Mouse (Mus musculus) inflammation-experienced regulatory T-cells (primary cell): ENCODE data around the gene Dcaf4. TPM values are rescaled to one million over a fixed set of nuclear protein-coding genes. Genes with fewer than 3 reads are reported as not detected.

Experiments used
- polyA plus RNA-seq, 2 experiments: library from polyadenylated mRNA; unstranded; fragments of 100-300 nt; shearing (Covaris generic); gene quantifications; one replicate each; pipeline ENCODE4 v1.2.1; 2017

The Dcaf4 gene
- polyA plus RNA-seq, result 10 to 100 TPM; 25.2 to 32.4 TPM

DNA sequence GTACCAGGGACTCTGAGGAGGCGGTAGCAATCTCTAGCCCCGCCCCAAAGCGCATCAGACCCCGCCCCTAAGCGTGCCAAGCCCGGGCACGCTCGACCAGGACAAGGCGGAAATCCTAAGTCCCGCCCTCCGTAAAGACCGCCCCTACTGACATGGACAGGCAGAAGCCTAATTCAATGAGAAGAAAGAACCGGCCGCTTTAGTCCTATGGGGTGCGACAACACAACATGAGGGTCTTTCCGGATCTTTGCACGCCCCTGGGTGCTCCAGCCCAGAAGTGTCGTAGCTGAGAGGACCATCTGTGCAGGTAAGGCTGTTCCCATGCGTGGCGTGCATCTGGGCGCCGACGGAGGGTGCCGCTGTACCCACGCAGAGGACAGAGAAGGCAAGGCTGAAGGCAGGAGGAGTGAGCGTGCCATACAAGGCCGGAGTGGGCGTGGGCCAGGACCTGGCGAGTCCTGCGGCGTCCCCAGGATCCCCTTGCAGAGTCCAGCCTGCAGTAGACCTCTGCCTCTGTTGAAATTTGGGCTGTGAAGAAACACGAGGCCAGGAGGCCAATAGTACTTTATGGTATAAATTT, at the start of gene Dcaf4:
Gene Dcaf4, plus strand, starts transcription at position 156 of the 580 bp plus-strand sequence.

GRCm38 (mm10) chr12:83487476-83487991, 32.7 kb upstream of the Dcaf4 start, which contains the start of gene Dpf3:
Gene Dpf3, minus strand, starts transcription at chr12:83487716.

Other genes with a start within 250 kb of the Dcaf4 start
- gene Dpf3, start 32.8 kb upstream of the Dcaf4 start, polyA plus RNA-seq, result 1 to 10 TPM in 1 of 2 experiments, under 1 TPM in 1; 0.16 to 2.8 TPM
- 10 to 100 TPM; 11.5 to 14.4 TPM for gene Zfyve1, start 76.8 kb downstream of the Dcaf4 start, polyA plus RNA-seq
- gene Rbm25, start 110.8 kb downstream of the Dcaf4 start, polyA plus RNA-seq, result 100 to 1,000 TPM; 330 to 337 TPM
- gene Psen1, start 167.7 kb downstream of the Dcaf4 start, polyA plus RNA-seq, result 100 to 1,000 TPM; 109 to 112 TPM
- 1 to 10 TPM in 1 of 2 experiments, not detected in 1; 1.1 TPM for gene Papln, start 243.2 kb downstream of the Dcaf4 start, polyA plus RNA-seq